Mouse (Mus musculus): Measurements from ENCODE around the gene Zfp69. TPM values are rescaled to one million over a fixed set of nuclear protein-coding genes. Genes with fewer than 3 reads are reported as not detected.

Zfp69 gene
- total and polyA plus RNA-seq, 3 experiments, result 2.0 to 4.3 TPM; not detected in 1

- Histone ChIP-seq H3K4me1 (ENCODE audit: control insufficient read depth in 1 of 2, insufficient read depth in 2 of 2, low read length in 2 of 2) (no peaks in the 10 kb centered on the region), H3K9ac (ENCODE audit: control insufficient read depth, low read depth, low read length, poor library complexity, severe bottlenecking) (no peak overlapping the region), H3K9me3 (replicated peaks; ENCODE audit: insufficient read depth, low read length) (no peaks in the 10 kb centered on the region), H3K36me3 (ENCODE audit: control insufficient read depth in 1 of 2, insufficient read depth in 2 of 2, low read length in 2 of 2) (no peaks in the 10 kb centered on the region), H3K27ac (ENCODE audit: control insufficient read depth, low read depth, low read length) (no peak overlapping the region), H3K4me3 (ENCODE audit: control insufficient read depth in 1 of 2, insufficient read depth in 1 of 2, low read depth in 2 of 2, low read length in 2 of 2) (no peak overlapping the region), H3K79me2 (ENCODE audit: control insufficient read depth, insufficient read depth, low read length, poor library complexity) (no peaks in the 10 kb centered on the region), H3K27me3 (ENCODE audit: control insufficient read depth in 1 of 2, insufficient read depth in 2 of 2, low read length in 2 of 2) (peaks cover 0 to 2% of the 10 kb centered on the region in 2 experiments; a peak in 3 of 4 replicates)
- TF ChIP-seq SIN3A (IDR thresholded peaks at IDR 0.05; ENCODE audit: low read length), result no peak
- TF ChIP-seq E2F4 (IDR thresholded peaks at IDR 0.05; ENCODE audit: borderline replicate concordance, low read depth, low read length), result no peak
- no peak for TF ChIP-seq MYC (IDR thresholded peaks at IDR 0.05; ENCODE audit: low read depth, low read length)
- no peak for TF ChIP-seq JUND (IDR thresholded peaks at IDR 0.05; ENCODE audit: low read depth, low read length)
- TF ChIP-seq TCF12 (IDR thresholded peaks at IDR 0.05; ENCODE audit: low read depth, low read length), result no peak
- TF ChIP-seq MAX (IDR thresholded peaks at IDR 0.05; ENCODE audit: low read length), result no peak
- TF ChIP-seq POLR2AphosphoS5 (IDR thresholded peaks at IDR 0.05; ENCODE audit: borderline replicate concordance, low read depth, low read length), result no peak
- no peak for TF ChIP-seq RCOR1 (IDR thresholded peaks at IDR 0.05; ENCODE audit: low read depth, low read length)
- DNase-seq (ENCODE audit: low read depth, low spot score), result no peak
These were observed 56.3 kb downstream of the Zfp69 start for GRCm38 (mm10) chr4:120895226-120895625.

- Histone ChIP-seq H3K36me3 (ENCODE audit: control insufficient read depth in 1 of 2, insufficient read depth in 2 of 2, low read length in 2 of 2) (no peaks in the 10 kb centered on the region), H3K9me3 (replicated peaks; ENCODE audit: insufficient read depth, low read length) (no peaks in the 10 kb centered on the region), H3K27me3 (ENCODE audit: control insufficient read depth in 1 of 2, insufficient read depth in 2 of 2, low read length in 2 of 2) (peaks cover 0 to 2% of the 10 kb centered on the region in 2 experiments; a peak in 3 of 4 replicates), H3K27ac (ENCODE audit: control insufficient read depth, low read depth, low read length) (no peak overlapping the region), H3K9ac (ENCODE audit: control insufficient read depth, low read depth, low read length, poor library complexity, severe bottlenecking) (no peak overlapping the region), H3K4me1 (ENCODE audit: control insufficient read depth in 1 of 2, insufficient read depth in 2 of 2, low read length in 2 of 2) (no peaks in the 10 kb centered on the region), H3K4me3 (ENCODE audit: control insufficient read depth in 1 of 2, insufficient read depth in 1 of 2, low read depth in 2 of 2, low read length in 2 of 2) (no peak overlapping the region), H3K79me2 (ENCODE audit: control insufficient read depth, insufficient read depth, low read length, poor library complexity) (no peaks in the 10 kb centered on the region)
- DNase-seq (ENCODE audit: low read depth, low spot score), result no peak
- TF ChIP-seq EP300 (IDR thresholded peaks at IDR 0.05; ENCODE audit: low read depth in 1 of 2, low read length in 2 of 2) (no peak), NRF1 (IDR thresholded peaks at IDR 0.05; ENCODE audit: insufficient read depth, low read depth, low read length, poor library complexity, severe bottlenecking) (no peak), USF2 (IDR thresholded peaks at IDR 0.05; ENCODE audit: borderline replicate concordance in 1 of 2, insufficient read depth in 1 of 2, low read depth in 1 of 2, low read length in 2 of 2) (no peak), ZMIZ1 (IDR thresholded peaks at IDR 0.05; ENCODE audit: low read depth, low read length) (no peak), POLR2A (IDR thresholded peaks at IDR 0.05; ENCODE audit: control insufficient read depth in 1 of 2, insufficient read depth in 1 of 2, low read depth in 1 of 2, low read length in 2 of 2, poor library complexity in 1 of 2) (no peak), RCOR1 (IDR thresholded peaks at IDR 0.05; ENCODE audit: low read depth, low read length) (no peak), GABPA (IDR thresholded peaks at IDR 0.05; ENCODE audit: low read depth, low read length) (no peak), MAX (IDR thresholded peaks at IDR 0.05; ENCODE audit: low read length) (no peak), MYB (IDR thresholded peaks at IDR 0.05; ENCODE audit: low read depth, low read length) (no peak), UBTF (IDR thresholded peaks at IDR 0.05; ENCODE audit: borderline replicate concordance, insufficient read depth, low read depth, low read length) (no peak), ETS1 (IDR thresholded peaks at IDR 0.05; ENCODE audit: low read depth, low read length) (no peak), JUND (IDR thresholded peaks at IDR 0.05; ENCODE audit: low read depth, low read length) (no peak)
These were observed 56.9 kb downstream of the Zfp69 start for GRCm38 (mm10) chr4:120894584-120894983.

All from MEL (cell line).